Mouse (Mus musculus): ENCODE measurements around the gene Aldh18a1.

DNA sequence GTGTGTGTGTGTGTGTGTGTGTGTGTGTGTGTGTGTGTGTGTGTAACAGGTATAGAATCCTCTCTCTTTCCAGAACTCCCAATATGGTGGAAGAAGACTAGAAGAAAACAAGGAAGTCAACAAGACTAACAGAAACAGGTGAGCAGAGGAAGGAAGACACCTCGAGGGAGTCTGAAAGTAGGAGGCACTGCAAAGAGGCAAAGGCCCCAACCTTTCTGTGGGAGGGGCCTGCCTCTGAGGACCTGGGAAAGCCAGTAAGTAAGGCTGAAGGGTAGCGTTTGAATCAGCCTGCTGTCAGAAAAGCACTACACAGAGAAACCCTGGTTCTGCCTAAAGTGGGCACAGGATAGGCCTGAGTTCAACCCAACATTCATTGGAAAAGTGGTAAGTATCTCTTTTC lies 79.4 kb downstream of the Aldh18a1 start:
- no peak for TF ChIP-seq POU5F1 (IDR thresholded peaks at IDR 0.05; ENCODE audit: borderline replicate concordance, low read length)
- no peak for TF ChIP-seq CTCF (conservative IDR thresholded peaks at IDR 0.05; ENCODE audit: low read length)

All from E14TG2a.4 (cell line).